Mouse (Mus musculus) lung, postnatal 14 days (tissue): ENCODE data around the gene Gm45713.
"Not testable (repeated sequence)": the region's sequence is repeated elsewhere in the genome, so short reads cannot be mapped to it uniquely, and the experiment has no call there.

Experiments used
- DNase-seq: peaks from one replicate; pipeline ENCODE4 v3.0.0; 2021

Gene Gm45713

DNA sequence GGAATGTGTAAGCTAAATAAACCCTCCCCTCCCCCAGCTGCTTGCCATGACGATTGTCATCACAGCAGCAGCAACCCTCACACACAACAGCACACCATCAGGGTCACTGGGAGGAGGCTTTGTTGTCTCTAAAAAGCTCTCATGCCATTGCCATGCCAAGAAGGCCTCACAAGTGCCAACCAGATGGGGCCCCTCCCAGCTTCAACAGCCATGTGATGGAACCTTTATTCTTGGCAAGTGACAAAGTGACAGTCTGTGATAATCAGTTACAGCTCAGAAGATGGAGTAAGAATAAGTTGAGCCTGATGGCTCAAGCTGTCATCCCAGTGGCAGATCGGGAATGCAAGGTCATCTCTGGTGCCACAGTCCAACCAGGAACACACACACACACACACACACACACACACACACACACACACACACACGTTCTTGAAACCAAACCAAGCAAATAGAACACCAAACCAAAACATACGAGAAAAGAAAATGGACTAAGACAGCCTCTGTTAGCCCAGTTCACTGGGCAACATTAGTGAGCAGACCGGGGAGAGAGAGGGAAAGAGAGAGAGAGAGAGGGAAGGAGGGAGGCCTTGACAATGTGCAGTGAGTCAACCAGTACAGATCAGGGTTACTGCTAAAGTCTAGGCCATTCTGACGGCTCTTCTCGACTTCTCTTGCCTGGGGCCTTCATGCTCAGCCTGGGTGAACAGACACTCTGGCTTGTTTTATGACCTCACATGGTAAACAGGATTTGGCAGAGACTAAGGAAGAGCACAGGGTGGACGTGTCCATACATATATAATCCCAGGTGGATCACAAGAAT is 4.1 kb upstream of the Gm45713 start:
- DNase-seq = no peak

- no peak for DNase-seq
Measured at GRCm38 (mm10) chr7:45138403-45138802, 2.4 kb upstream of the Gm45713 start.

DNA sequence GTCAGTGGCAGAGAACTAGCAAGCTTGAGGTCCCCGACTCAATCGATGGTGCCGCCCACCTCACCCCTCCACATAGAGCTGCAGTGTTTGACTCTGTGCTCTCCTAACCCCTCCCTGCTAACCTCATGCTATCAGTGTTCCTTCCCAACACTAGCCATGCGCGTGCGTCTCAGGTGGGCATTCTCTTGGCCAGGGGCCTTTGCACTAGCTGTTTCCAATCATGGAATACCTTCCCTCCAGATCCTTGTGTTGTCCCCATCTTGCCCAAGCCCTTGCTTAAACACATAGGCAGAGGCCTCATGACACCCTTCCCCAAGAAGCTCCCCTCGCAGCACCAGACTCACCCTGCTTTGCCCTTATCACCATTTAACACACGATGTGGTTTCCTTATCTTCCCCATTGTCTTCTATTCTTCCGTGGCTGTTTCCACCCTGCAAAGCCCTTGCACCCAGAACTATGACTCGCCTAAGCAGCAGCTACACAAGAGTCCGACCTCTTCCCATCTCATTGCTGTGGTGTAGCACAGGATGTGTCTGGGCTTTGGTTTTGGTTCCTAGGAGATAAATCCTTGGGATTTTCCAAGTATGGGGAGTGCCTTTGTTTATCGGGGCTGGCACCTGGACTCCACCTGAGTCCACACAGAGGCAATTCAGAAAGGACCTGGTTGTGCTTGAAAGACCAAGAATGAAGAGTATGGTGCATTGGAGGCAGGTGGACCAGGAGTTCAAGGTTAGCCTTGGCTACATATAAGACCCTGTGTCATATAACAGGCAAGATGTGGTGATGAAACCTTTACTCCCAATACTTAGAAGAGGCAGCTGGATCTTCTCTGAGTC is 1.4 kb upstream of the Gm45713 start:
- no peak for DNase-seq

DNA sequence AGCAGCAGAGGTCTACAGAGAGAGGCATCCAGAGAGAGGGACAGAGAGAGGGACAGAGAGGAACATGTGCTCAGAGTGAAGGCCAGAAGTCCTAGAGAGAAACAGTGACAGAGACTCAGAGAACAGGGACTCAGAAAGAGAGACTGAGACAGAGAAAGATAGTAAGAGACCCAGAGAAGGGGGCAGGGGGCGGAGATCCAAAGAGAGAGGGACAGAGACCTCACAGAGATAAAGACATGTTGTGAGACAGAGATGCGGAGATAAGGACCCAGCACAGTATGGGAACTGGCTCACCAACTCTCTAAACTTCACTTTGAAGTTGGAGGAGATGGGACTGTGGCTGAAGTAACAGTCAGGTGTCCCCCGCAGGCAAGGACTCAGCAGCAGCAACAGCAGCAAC is 661 bp downstream of the Gm45713 start:
- DNase-seq = no peak

GRCm38 (mm10) chr7:45134544-45135026 is 1.4 kb downstream of the Gm45713 start:
- DNase-seq = peak; percentile 25

GRCm38 (mm10) chr7:45133446-45134159 is 2.4 kb downstream of the Gm45713 start:
- DNase-seq = no peak

DNA sequence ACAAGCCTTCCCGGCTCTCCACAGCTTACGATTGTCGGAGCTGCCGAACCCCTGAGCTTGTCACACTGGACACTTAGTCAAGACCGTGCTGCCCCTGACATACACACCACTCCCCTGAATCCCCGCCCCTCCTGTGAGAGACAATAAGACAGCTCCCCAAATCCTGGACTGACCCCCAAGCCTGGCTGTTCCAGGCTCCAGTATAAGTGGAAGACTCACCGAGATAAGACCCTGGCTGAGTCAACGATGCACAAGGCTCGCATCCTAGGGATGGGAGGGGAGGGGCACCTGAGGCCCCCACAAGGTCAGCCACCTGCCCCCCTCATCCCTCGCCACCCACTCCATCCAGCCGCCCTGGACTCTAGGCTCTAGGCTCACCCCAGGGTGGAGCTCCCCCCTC is 4.2 kb downstream of the Gm45713 start:
- no peak for DNase-seq

GRCm38 (mm10) chr7:45129776-45130512 is 6.1 kb downstream of the Gm45713 start:
- DNase-seq = no peak

- no peak for DNase-seq
Measured at GRCm38 (mm10) chr7:45129318-45129717, 6.7 kb downstream of the Gm45713 start.

- DNase-seq = peak; percentile 97
Measured at GRCm38 (mm10) chr7:45128624-45129246, 7.3 kb downstream of the Gm45713 start, which contains the start of gene Rpl13a. TSS of gene Rpl13a (minus strand) at chr7:45128761.

- no peak for DNase-seq
Measured at GRCm38 (mm10) chr7:45127700-45128224, 8.3 kb downstream of the Gm45713 start.

DNA sequence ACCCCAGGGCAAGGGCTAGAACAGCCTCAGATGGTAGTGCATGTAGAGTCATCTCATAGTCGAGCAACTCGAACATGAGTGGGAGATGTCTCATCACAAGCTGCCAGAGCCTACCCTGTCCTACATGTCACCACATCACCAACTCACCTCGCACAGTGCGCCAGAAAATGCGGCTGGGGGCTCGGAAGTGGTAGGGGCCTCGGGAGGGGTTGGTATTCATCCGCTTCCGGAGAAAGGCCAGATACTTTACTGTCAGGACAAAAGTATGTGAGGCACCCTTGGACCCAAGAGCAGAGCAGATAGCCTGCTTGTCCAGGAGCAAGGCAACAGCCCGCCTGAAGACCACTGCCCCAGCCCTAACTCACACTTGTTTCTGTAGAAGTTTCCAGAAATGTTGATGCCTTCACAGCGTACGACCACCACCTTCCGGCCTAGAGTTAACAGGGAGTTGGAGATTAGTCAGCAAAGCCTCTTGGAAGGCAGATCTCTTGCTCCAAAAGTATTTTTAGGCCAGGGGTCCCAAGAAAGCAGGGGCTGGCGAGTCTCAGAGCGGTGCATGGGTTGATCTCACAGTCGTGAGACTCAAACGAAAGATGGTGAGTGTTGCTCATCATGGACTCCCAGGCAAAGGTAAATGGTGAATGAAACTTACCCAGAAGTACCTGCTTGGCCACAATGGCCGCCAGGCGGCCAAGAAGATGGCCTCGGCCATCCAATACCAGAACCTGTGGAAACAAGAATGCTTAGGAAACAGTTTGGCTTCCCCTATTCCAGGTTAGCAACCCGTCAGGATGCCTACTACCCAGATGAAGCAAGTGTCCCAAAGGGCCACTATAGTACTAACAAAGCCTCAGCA is 9.0 kb downstream of the Gm45713 start:
- no peak for DNase-seq

DNA sequence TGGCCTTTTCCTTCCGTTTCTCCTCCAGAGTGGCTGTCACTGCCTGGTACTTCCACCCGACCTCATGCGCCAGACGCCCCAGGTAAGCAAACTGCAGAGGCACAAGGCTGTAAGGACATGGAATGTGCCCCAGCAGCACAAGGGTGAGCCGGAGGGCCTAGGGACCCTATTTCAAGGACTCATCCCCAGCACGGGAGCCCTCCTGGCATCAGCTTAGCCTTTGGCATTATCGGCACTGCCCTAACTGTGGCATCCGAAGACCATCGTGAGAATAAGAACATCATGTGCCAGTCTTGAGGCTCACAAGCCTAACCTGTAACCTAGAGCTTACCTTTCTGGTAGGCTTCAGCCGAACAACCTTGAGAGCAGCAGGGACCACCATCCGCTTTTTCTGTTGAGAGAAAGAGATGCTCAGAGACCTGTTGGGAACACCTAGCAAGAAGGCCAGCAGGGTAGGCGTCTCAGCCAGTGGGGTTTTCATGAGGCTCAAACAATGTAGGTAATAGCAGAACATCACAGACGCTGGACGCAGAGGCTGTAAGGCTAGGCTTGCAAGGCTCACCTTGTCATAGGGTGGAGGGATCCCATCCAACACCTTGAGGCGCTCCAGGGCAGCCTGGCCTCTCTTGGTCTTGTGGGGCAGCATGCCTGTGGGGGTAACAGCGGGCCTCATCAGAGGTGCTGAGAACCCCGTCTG is 9.7 kb downstream of the Gm45713 start:
- DNase-seq = no peak

- DNase-seq = not testable (repeated sequence)
Measured at GRCm38 (mm10) chr7:45125649-45126048, 10.4 kb downstream of the Gm45713 start.

- DNase-seq = no peak
Measured at GRCm38 (mm10) chr7:45125144-45125600, 10.9 kb downstream of the Gm45713 start.

DNA sequence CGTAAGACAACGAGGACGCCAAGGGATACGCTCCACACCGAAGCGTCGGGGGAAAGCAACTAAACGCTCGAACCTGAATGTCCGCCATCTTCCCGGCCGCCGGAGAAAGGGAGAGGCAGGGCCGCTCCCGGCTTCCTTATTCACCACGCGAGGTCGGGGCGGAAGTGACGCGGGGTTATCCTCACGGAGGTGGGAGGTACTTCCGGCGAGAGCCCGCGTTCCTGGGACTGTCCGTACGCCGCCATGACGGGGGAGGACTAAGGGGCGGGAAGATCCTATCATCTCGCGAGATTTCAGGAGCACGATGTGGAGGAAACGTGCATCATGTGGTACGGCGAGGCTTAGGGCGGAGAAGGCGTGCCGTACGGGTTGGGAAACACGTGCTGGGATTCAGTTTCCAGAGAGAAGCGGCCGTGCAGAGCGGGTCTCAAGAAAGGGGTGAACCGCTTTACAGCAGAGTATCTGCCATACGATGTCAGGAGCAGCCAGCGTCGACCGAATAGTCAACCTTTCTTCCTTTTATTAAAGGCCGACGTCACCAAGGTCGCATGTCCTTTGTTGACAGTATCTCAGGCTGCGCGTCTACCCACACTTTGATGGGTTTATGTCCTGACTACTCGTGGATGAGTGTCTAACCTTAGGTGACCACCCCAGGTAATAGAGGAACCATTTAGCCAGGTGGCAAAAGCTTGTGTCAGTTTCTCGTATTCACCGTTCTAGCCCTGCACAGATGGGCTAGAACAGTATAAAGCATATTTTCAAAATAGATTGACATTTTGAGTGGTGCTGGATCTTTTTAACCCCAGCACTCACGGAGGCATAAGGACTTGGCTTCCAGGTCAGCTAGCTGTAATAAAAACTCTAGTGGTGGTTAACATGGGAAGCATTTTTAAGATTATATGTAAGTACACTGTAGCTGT is 11.5 kb downstream of the Gm45713 start, which contains the start of gene Rps11:
Rps11 (minus strand) TSS at position 216 of the 920 bp plus-strand sequence.
- peak; percentile 99 for DNase-seq

GRCm38 (mm10) chr7:45123186-45123570 is 12.9 kb downstream of the Gm45713 start:
- no peak for DNase-seq

DNA sequence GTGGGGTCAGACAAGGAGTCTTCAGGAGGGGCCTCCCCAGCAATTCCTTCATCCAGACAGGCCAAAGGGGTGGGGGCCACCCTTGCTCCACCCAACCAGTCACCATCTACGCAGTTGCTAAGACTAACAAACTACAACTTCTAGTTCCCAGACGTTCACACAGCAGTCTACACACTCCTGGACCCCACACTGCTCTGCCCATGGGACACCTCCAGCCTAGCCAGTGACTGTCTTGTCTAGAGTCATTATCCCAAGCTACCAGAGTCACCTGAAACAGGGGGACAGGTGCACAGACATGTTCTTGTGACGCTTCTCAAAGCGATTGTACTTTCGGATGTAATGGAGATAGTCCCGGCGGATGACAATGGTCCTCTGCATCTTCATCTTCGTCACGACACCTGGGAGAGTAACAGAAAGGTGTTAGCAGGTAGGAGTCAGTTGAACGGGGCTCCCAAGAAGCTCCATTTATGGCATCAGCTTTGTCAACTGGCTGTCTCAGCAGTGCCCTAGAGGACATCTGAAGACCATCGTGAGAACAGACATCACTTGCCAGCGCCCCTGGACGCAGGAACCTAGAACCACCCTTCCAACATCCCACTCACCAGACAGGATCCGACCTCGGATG is 13.4 kb downstream of the Gm45713 start:
- no peak for DNase-seq
